Mouse (Mus musculus): ENCODE measurements at regions not wholly inside any gene's neighbourhood (a gene's known extent, or its start where the extent isn't known, plus 50 kb on each side); places are given as distances from the start of the nearest gene placed in this dataset.
"Not testable (repeated sequence)": the region's sequence is repeated elsewhere in the genome, so short reads cannot be mapped to it uniquely, and the experiment has no call there.

DNA sequence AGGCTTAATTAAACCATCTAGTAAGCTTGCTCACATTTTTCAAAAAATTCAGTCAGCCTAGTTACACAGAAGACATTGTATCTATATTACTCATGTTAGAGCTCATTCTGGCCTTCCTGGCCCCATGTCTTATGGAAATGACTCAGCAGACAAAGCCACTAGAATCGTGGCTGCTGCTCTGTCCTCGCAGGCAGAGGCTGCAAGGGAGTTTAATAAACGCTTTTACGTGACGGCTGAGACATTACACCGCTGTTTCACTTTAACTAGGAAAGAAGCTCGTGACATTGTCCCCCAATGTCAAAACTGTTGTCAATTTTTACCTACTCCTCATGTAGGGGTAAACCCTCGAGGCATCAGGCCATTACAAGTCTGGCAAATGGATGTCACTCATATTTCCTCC is 132.5 kb upstream of the Tacstd2 start:
- 83% methylated on average over 8 of the region's 8 CpGs for WGBS
- H3K36me3 ChIP-seq; H3K4me3 ChIP-seq; H3K9ac ChIP-seq; H3K27me3 ChIP-seq; H3K27ac ChIP-seq; ATAC-seq (ENCODE audit: insufficient number of reproducible peaks, insufficient read depth, low FRiP score, low TSS enrichment); H3K4me1 ChIP-seq; H3K9me3 ChIP-seq; H3K4me2 ChIP-seq (replicated peaks): not testable (repeated sequence)

DNA sequence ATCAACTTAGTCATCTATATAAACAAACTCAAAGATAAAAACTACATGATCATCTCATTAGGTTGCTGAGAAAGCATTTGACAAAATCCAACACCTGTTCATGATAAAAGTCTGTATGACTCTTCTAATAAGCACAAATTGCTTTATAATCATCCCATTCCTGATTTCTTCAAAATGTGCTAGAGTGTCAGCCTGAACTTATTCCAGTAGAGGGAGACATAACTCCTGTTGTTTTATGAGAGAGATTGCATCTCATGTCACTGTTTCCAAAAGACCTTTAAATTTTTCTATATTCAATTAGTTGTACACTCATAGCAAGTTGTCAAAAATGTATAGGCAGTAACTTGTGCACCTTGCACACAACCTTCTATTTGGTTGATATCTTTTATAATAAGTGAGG is 96.0 kb upstream of the Tacstd2 start:
- H3K9ac ChIP-seq: no peak overlapping the region
- no peaks in the 10 kb centered on the region for H3K4me1 ChIP-seq
- no peak overlapping the region for H3K4me3 ChIP-seq
- no peak overlapping the region for H3K4me2 ChIP-seq (replicated peaks)
- H3K27me3 ChIP-seq: no peaks in the 10 kb centered on the region
- no peak overlapping the region for H3K27ac ChIP-seq
- H3K36me3 ChIP-seq: no peaks in the 10 kb centered on the region
- ATAC-seq (ENCODE audit: insufficient number of reproducible peaks, insufficient read depth, low FRiP score, low TSS enrichment): no peak
- no peaks in the 10 kb centered on the region for H3K9me3 ChIP-seq

DNA sequence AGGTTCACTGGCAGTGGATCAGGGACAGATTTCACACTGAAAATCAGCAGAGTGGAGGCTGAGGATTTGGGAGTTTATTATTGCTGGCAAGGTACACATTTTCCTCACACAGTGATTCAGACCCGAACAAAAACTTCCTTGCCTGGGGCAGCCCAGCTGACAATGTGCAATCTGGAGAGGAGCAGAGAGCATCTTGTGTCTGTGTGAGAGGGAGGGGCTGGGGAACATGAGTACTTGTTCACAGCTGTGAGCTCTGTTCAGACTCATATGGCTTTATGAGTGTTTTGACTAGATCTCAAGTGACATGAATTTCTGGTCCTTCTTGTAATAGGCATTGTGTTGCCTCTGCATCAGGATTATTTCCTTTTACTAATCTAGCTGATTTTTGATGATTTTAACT is 74.8 kb upstream of the Tacstd2 start:
- H3K4me3 ChIP-seq: no peak overlapping the region
- peak; percentile 60; the same call in 1 of the 2 replicates for ATAC-seq (ENCODE audit: insufficient number of reproducible peaks, insufficient read depth, low FRiP score, low TSS enrichment)
- no peaks in the 10 kb centered on the region for H3K4me1 ChIP-seq
- no peaks in the 10 kb centered on the region for H3K27me3 ChIP-seq
- no peaks in the 10 kb centered on the region for H3K9me3 ChIP-seq
- H3K36me3 ChIP-seq: no peaks in the 10 kb centered on the region
- no peak overlapping the region for H3K27ac ChIP-seq
- no peak overlapping the region for H3K4me2 ChIP-seq (replicated peaks)
- WGBS: 24% methylated on average over 1 of the region's 1 CpGs
- no peak overlapping the region for H3K9ac ChIP-seq

DNA sequence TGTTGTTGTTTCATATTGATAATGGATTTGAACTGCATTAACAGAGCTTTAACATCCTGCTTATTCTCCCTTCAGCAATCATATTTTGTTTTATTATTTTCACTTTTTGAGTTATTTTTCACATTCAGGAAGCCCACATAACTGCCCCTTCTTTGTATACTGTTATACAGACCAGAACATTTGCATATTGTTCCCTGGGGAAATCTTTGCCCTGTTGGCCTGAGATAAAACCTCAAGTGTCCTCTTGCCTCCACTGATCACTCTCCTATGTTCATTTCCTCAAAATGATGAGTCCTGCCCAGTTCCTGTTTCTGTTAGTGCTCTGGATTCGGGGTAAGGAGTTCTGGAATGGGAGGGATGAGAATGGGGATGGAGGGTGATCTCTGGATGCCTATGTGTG is 73.9 kb upstream of the Tacstd2 start:
- not testable (repeated sequence) for H3K36me3 ChIP-seq; H3K27ac ChIP-seq; H3K4me1 ChIP-seq; ATAC-seq (ENCODE audit: insufficient number of reproducible peaks, insufficient read depth, low FRiP score, low TSS enrichment); H3K4me3 ChIP-seq; H3K4me2 ChIP-seq (replicated peaks); H3K27me3 ChIP-seq; H3K9ac ChIP-seq; H3K9me3 ChIP-seq
- WGBS: 52% methylated on average over 1 of the region's 1 CpGs

All from embryonic facial prominence, embryonic 12.5 days (tissue).